Mouse (Mus musculus) embryonic fibroblast, embryonic 13.5 days (primary cell): ENCODE data around the gene Tnr.

Source experiments
- CTCF ChIP-seq: IDR thresholded peaks from 2 replicates; pipeline ENCODE4 v1.5.1; 2011; ENCODE audit warnings: mild to moderate bottlenecking, control low read depth, low read length, moderate library complexity, borderline replicate concordance; ENCODE audit not compliant: insufficient read depth
- POLR2A ChIP-seq: IDR thresholded peaks from 2 replicates; pipeline ENCODE4 v1.6.1; 2011; ENCODE audit warnings: low read depth, mild to moderate bottlenecking, control low read depth, low read length, moderate library complexity

DNA sequence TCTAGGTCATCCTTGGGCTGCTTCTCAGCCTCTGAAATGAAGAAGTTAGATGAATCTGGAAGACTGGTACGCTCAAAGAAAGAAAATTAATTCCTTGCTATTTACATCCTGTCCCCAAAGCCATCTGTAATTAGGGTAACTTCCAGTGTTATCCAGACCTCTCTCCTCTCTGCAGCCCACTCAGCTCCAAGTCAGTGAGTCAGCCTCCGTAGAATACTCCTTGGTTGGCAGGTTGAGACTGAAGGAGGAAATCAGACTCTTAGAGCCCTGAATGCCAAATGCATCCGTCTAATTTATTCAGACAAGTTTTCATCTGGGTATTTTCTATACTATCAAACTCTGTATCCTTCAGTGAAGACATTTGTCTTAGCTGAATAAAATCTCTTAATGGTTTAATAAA, 255.9 kb downstream of the Tnr start:
- TF ChIP-seq CTCF (no peak), POLR2A (no peak)
